Mouse (Mus musculus) cerebellum, adult 8-10 months (tissue): ENCODE measurements around the gene Hdac5.

Experiments used
- DNase-seq: peaks from one replicate; pipeline ENCODE4 v3.0.0; 2022

The Hdac5 gene

DNA sequence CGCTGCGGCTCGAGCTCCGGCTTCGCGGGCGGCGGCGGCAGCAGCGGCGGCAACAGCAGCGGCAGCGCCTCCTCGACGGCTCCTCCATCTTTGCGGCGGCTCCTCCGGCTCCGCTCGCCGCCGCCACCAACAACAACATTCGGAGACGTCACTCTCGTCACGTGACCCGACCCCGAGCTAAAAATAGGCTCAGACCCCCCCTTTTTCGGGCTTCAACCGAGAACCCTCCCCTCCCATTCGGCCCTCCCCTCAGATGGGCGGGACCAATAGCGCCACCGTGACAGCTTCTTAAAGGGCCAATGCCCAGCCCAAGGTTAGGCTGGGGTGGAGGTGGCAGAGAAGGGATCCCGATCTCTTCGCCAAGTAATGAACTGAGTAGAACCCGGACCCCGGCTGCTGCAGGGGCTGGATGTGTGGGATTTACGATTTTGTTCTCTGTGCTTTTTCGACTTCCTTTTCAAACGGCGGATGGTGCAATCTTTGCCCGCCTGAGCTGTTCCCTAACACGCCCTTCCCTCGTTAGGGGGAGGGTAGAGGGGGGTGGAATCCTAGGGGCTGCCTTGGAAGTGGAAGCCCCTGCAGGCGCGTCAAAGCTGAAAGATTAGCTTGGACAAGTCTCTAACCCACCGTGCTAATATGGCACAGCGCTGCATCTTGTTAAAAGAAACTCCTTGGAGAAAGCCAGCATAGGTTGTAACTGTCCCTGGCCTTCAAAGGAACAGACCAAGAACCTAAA lies at the start of gene Hdac5:
Gene Hdac5, minus strand, starts transcription at position 161 of the 736 bp plus-strand sequence.
- DNase-seq = peak; percentile 98

- no peak for DNase-seq
These were observed 49.6 kb upstream of the Hdac5 start for GRCm38 (mm10) chr11:102279595-102279994.

GRCm38 (mm10) chr11:102277754-102278153 lies 47.8 kb upstream of the Hdac5 start:
- no peak for DNase-seq

DNA sequence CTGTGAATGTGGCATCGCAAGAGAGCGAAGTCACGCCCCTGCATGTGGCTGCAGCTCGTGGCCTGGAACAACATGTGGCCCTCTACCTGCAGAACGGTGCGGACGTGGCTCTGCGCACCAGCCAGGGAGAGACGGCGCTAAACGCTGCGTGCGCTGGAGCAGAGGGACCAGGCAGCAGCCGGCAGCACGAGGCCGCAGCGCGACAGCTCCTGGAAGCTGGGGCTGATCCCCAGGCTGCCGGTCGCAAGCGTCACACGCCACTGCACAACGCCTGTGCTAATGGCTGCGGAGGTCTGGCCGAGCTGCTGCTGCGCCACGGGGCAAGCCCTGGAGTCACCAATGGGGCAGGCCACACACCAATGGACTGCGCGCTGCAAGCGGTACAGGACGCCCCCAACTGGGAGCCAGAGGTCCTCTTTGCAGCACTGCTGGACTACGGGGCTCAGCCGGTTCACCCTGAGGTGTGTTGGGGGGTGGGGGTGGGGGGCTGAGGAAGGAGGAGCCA lies 46.5 kb upstream of the Hdac5 start:
- DNase-seq = peak; percentile 50

GRCm38 (mm10) chr11:102268520-102269244 lies 38.7 kb upstream of the Hdac5 start, which contains the start of gene Asb16:
Gene Asb16 (plus strand): TSS chr11:102268743.
- no peak for DNase-seq

GRCm38 (mm10) chr11:102267480-102267879 lies 37.5 kb upstream of the Hdac5 start:
- DNase-seq = peak; percentile 71

DNA sequence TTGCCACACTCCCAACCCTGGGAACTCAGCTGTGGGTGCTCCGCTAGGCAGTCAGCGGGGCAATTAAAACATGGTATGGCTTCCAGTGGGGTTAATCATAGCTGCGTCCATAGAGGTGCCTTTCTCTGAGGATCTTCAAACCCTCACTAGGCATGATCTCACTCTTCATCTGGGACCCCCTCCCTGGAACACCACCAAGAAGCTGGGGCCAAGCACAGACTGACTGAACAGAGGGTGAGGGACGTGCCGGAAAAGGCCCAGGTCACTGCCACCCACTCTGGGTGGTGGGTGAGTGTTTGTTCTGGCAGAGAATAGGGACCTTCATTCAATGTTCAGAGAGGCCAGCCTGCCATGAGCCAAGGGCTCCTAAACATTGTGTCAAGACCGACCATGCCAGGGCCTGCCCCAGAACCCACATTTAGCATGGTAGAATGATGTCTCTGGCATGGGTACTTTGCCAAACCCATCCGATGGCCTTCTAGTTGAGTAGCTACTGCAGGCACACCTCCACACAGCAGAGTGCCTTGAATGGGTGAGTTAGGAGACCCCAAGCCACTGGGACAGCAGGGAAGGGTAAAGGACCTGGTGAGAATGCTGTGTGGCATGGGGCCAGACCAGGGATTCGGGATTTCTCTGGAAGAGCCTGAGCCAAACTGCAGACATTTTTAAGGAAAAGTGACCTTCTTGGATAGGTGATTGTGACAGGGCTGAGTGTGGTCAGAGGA lies 36.8 kb upstream of the Hdac5 start:
- DNase-seq = no peak

GRCm38 (mm10) chr11:102265816-102266215 lies 35.9 kb upstream of the Hdac5 start:
- peak; percentile 38 for DNase-seq

GRCm38 (mm10) chr11:102263211-102263610 lies 33.2 kb upstream of the Hdac5 start:
- no peak for DNase-seq

- DNase-seq = no peak
These were observed 28.6 kb upstream of the Hdac5 start for GRCm38 (mm10) chr11:102258521-102258920.

DNA sequence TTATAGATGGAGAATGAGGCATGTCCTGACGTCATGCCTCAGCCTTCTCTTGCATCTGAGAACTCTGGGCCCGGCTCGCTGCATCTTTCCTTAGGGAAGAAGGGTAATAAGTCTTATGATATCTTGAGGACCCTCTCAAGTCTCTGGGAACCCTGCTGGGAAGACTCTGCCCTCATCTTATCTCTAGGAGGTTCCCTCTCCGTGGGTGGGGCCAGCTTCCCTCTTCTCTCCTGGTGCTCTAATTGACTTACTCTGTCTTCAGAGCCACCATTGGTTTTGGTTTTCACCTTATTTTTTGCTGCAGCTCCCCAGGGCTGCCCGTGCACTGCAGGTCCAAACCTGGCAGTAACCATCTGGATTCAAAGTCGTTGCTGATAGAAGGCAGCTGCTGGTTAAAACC lies 28.1 kb upstream of the Hdac5 start:
- no peak for DNase-seq

- DNase-seq = no peak
These were observed 27.5 kb upstream of the Hdac5 start for GRCm38 (mm10) chr11:102257514-102257913.

DNA sequence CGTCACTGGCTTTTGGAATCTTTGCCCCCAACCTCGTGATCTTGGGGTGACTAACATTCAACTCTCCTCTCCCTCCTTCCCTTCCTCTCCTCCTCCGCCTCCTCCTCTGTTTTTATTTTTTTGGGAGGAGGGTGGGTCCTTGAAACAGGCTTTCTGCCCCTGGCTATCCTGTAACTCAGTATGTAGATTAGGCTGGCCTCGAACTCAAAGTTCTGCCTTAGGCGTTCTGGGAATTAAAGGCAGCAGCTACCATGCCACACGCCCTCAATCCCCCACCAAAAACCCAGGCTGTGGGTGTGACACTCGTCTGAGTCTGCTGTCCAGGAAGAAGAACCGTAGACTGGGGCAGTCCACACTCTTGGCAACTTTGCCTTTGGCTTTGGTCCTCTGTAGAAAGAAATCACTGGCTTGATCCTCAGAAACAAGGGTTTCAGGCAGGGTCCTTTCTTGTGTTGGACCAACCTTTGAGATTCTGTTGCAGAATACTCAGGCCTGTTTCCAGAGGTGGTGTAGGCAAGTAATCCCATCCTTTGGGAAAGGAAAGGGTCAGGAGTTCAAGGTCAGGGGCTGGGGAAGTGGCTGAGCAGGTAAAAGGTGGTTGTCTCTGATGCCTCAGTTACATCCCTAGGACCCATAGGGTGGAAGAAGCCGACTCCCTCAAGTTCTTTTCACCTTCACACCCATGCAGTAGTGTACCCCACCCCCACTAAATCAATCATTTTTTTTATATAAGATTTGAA lies 19.6 kb upstream of the Hdac5 start:
- DNase-seq = no peak

DNA sequence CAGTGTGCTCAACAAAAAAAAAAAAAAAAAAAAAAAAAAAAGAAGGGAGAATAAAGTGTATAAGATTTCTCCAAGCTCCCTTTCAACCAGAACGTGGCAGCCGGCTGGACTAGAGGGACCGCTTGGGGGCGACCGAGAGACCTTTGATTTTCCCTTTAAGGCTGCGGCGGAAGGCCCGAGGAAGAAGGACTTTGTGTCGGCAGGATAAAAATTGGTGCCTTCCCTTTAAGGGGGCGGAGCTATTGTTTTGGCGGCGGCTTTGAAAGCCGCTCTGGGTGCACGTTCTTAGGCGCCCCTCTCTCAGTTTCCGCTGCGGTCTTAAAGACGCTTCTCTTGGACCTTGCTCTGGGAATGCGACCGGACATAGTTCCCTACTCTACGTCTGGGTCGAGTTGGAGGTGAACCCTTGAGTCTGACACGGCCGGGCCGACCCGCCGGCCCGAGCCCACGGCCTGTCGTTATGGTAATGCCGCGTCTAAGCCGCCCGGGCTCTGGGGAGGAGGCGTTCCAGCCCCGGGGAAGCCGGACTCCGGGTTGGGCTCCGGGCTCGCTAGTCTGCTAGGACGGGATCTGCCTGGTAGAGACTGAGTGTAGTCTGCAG lies 18.8 kb upstream of the Hdac5 start, which contains the start of gene BC030867:
Gene BC030867, plus strand, starts transcription at position 253 of the 601 bp plus-strand sequence.
- peak; percentile 95 for DNase-seq

DNA sequence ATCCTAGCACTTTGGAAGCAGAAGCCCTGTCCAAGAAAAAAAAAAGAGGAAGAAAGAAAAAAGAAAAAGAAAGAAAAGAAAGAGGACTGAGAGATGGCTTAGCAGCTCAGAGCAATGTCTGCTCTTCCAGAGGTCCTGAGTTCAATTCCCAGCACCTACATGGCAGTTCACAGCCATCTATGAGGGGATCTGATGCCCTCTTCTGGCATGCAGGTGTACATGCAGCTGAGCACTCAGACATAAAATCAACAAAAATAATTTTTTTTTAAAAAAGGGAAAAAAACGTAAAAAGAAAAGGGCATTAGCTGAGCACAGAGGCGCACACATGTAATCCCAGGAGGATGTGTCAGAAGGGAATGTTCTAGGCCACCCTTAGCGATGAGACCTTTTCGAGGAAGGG lies 16.9 kb upstream of the Hdac5 start:
- DNase-seq = no peak

GRCm38 (mm10) chr11:102246273-102246635 lies 16.3 kb upstream of the Hdac5 start:
- no peak for DNase-seq

GRCm38 (mm10) chr11:102245581-102246272 lies 15.8 kb upstream of the Hdac5 start:
- DNase-seq = no peak

GRCm38 (mm10) chr11:102244926-102245449 lies 15.0 kb upstream of the Hdac5 start:
- peak; percentile 65 for DNase-seq

DNA sequence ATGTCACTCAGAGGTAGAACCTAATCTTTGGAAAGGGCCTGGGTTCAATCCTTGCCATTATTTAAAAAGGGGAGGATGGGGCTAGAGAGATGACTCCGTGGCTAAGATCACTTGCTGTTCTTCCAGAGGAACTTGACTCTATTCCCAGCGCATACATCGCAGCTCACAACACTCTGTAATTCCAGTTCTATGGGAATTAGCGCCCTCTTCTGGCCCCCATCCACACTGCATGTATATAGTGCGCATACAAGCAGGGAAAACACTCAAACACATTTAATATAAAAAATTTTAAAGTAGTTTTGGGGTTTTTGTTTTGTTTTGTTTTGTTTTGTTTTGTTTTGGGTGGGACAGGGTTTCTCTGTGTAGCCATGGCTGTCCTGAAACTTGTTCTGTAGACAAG lies 11.9 kb upstream of the Hdac5 start:
- no peak for DNase-seq

- no peak for DNase-seq
These were observed 11.3 kb upstream of the Hdac5 start for GRCm38 (mm10) chr11:102241246-102241645.

DNA sequence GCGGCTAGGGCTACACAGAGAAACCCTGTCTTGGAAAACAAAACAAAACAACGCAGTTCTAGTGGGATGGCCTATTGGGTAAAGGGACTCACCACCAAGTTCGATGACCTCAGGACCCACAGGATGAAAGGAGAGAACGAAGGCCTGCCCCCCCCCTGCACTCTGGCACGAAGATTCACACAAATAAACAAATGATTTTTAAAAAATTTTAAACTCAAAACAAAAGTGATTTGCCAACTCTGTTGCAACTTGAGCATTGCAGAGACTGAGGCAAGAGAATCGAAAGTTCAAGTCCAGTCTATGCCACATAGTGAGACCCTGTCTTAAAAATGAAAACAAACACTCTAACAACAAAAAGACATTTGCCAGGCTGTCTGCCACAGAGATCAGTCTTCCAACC lies 10.7 kb upstream of the Hdac5 start:
- no peak for DNase-seq
